Mouse (Mus musculus) heart, adult 11 months (tissue): Measurements from ENCODE around the gene Pik3c2a.

Source experiments
- DNase-seq: peaks from one replicate; pipeline ENCODE4 v3.0.0; 2022

The Pik3c2a gene

GRCm38 (mm10) chr7:116292377-116292776 is 150.9 kb downstream of the Pik3c2a start:
- no peak for DNase-seq

- no peak for DNase-seq
Observed at GRCm38 (mm10) chr7:116290559-116290958, 152.7 kb downstream of the Pik3c2a start.

- no peak for DNase-seq
Observed at GRCm38 (mm10) chr7:116288996-116289395, 154.3 kb downstream of the Pik3c2a start.

- DNase-seq, result no peak
Observed at GRCm38 (mm10) chr7:116287959-116288358, 155.3 kb downstream of the Pik3c2a start.
